Mouse (Mus musculus): ENCODE measurements around the gene G3bp2. TPM values are rescaled to one million over a fixed set of nuclear protein-coding genes. Genes with fewer than 3 reads are reported as not detected.
A peak's percentile ranks its signal among the peaks of the same experiment; 100 is the strongest.

G3bp2 gene
- polyA plus RNA-seq, 1 experiment: 25.8 TPM

DNA sequence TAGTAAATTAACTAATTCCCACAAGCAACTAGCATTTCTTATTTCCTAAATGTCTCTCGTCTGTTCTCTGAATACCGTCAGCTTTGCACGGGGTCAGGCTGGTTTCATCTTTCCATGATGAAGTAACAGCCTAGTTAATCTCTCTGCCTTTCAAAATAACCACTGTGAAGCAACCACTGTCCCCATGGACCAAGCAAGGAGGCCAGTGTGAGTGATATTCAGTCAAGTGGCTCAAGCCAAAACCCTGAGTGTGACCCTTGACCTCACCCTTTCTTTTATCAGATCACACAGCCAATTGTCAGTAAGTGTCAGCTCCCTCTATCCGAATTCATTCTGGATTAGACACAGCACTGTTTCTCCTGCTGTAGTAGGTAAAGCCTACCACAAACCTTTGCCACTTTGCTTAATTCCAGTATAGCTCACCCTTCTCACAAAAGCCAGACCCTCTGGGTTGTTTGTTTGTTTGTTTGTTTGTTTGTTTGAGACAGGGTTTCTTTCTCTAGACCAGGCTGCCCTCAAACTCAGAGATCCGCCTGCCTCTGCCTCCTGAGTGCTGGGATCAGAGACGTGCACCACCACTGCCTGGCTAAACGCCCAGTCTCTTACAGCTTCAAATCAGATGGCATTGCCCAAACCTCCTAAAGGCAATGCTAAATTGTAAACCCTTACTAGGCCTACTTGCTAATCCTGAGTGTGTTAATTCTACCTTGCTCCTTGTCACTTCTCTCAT lies 2.5 kb upstream of the G3bp2 start:
- TF ChIP-seq MYOG (IDR thresholded peaks at IDR 0.05; ENCODE audit: control insufficient read depth in 1 of 3, insufficient read depth in 1 of 3, insufficient read length in 2 of 3, low read depth in 2 of 3): no peak
- TF ChIP-seq POLR2A (IDR thresholded peaks at IDR 0.05; ENCODE audit: insufficient read length, low read depth): no peak
- no peak for TF ChIP-seq E2F4 (IDR thresholded peaks at IDR 0.05; ENCODE audit: insufficient read depth)
- TF ChIP-seq TCF3 (IDR thresholded peaks at IDR 0.05; ENCODE audit: insufficient read length, low read depth): no peak
- no peak for TF ChIP-seq MAX (IDR thresholded peaks at IDR 0.05; ENCODE audit: low read depth)
- TF ChIP-seq MYOD1 (IDR thresholded peaks at IDR 0.05; ENCODE audit: control insufficient read depth in 1 of 3, insufficient read length in 2 of 3, low read depth in 2 of 3): no peak
- no peak for TF ChIP-seq CEBPB (IDR thresholded peaks at IDR 0.05; ENCODE audit: insufficient read depth, poor library complexity, severe bottlenecking)
- TF ChIP-seq REST (IDR thresholded peaks at IDR 0.05; ENCODE audit: insufficient read depth, insufficient read length): no peak
- no peaks in the 10 kb centered on the region for H3K27me3 ChIP-seq (ENCODE audit: control insufficient read depth, insufficient read depth, insufficient read length)
- no peak overlapping the region for H3ac ChIP-seq (ENCODE audit: control insufficient read depth, insufficient read length)
- peaks cover 23% of the 10 kb centered on the region for H3K79me2 ChIP-seq (ENCODE audit: control insufficient read depth, insufficient read depth)
- no peak overlapping the region for H3K4me3 ChIP-seq
- no peak overlapping the region for H3K4me2 ChIP-seq (ENCODE audit: low read depth)
- no peaks in the 10 kb centered on the region for H3K36me3 ChIP-seq (ENCODE audit: control insufficient read depth, insufficient read depth)

DNA sequence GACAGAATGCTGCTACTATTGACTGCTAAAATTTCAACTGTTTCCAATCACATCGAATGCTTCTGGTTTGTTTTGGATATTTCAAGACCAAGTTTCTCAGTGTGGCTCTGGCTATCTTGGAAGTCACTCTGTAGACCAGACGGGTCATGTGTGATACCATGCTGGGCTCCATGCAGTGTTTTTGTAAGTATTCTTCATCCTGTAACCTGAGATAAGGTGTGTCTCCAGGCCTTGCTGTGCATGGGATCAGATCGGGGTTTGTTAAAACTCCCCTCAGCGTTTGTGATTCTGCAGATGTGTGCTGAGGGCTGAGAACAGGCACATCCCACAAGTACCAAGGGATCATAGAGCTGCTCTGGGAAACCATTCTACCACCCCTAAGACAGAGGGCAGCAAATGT lies 1.7 kb upstream of the G3bp2 start:
- no peak overlapping the region for H3ac ChIP-seq (ENCODE audit: control insufficient read depth, insufficient read length)
- H3K79me2 ChIP-seq (ENCODE audit: control insufficient read depth, insufficient read depth): peaks cover 30% of the 10 kb centered on the region
- H3K4me2 ChIP-seq (ENCODE audit: low read depth): no peak overlapping the region
- H3K36me3 ChIP-seq (ENCODE audit: control insufficient read depth, insufficient read depth): no peaks in the 10 kb centered on the region
- no peaks in the 10 kb centered on the region for H3K27me3 ChIP-seq (ENCODE audit: control insufficient read depth, insufficient read depth, insufficient read length)
- no peak overlapping the region for H3K4me3 ChIP-seq
- TF ChIP-seq MYOG (IDR thresholded peaks at IDR 0.05; ENCODE audit: control insufficient read depth in 1 of 3, insufficient read depth in 1 of 3, insufficient read length in 2 of 3, low read depth in 2 of 3): no peak
- no peak for TF ChIP-seq MYOD1 (IDR thresholded peaks at IDR 0.05; ENCODE audit: control insufficient read depth in 1 of 3, insufficient read length in 2 of 3, low read depth in 2 of 3)
- no peak for TF ChIP-seq SRF (IDR thresholded peaks at IDR 0.05; ENCODE audit: control insufficient read depth, insufficient read length, low read depth)
- TF ChIP-seq CEBPB (IDR thresholded peaks at IDR 0.05; ENCODE audit: insufficient read depth, poor library complexity, severe bottlenecking): no peak
- TF ChIP-seq POLR2AphosphoS2 (IDR thresholded peaks at IDR 0.05; ENCODE audit: insufficient read length, low read depth): no peak
- no peak for TF ChIP-seq TCF3 (IDR thresholded peaks at IDR 0.05; ENCODE audit: insufficient read length, low read depth)
- TF ChIP-seq REST (IDR thresholded peaks at IDR 0.05; ENCODE audit: insufficient read depth, insufficient read length): no peak

DNA sequence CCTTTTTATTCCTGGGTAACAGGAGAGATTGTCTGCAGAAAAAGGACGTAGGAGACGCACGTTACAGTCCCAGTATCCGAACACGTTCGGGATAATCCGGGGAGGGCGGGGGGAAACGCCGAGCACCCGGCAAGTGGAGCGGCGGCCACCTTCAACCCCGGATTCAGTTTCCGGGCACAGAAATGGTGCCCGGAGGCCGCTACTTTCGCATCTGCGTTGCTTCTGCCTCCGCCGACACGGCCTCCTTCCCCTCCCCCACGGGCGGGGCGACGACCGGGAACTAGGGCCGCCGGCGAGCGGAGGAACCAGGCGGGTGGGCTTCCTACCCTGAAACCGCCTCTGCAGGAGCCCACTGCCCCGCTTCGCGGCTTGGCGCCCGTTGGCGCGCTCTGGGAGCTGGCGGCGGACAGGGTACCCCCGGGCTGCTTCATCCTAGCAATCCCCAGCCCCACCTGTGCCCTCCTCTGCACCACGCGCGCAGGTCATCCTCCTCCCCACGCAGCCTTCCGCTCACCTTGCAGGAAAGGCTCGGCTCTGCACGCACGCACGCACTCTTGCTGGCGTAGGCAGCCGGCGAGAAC lies 608 bp downstream of the G3bp2 start:
- Histone ChIP-seq H3ac (ENCODE audit: control insufficient read depth, insufficient read length) (peak overlapping the region; percentile 84), H3K4me3 (peak overlapping the region; percentile 76), H3K4me2 (ENCODE audit: low read depth) (peak overlapping the region; percentile 85), H3K27me3 (ENCODE audit: control insufficient read depth, insufficient read depth, insufficient read length) (no peaks in the 10 kb centered on the region), H3K36me3 (ENCODE audit: control insufficient read depth, insufficient read depth) (no peaks in the 10 kb centered on the region), H3K79me2 (ENCODE audit: control insufficient read depth, insufficient read depth) (peaks cover 53% of the 10 kb centered on the region)
- no peak for TF ChIP-seq E2F4 (IDR thresholded peaks at IDR 0.05; ENCODE audit: insufficient read depth)
- TF ChIP-seq POLR2AphosphoS2 (IDR thresholded peaks at IDR 0.05; ENCODE audit: insufficient read length, low read depth): peak; percentile 41

DNA sequence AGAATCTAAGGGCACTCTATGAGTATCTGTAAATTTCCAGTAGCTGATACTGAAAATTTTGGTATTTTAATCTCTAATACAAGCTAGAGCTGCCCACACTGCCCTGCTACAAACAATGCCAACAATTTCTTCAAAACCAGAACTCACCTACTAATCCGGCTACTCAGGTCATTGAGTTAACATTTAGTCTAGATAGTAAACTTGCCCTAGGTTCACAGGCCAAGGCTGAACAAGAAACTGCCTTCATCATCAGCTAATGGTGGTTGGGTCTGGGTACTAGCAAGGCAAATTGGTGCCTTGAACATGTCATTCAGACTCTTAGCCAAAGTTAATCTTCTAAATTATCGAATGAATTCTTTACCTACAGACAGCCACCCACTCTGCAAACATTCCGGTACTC lies 2.2 kb downstream of the G3bp2 start:
- TF ChIP-seq MYOG (IDR thresholded peaks at IDR 0.05; ENCODE audit: control insufficient read depth in 1 of 3, insufficient read depth in 1 of 3, insufficient read length in 2 of 3, low read depth in 2 of 3) (no peak), SRF (IDR thresholded peaks at IDR 0.05; ENCODE audit: control insufficient read depth, insufficient read length, low read depth) (no peak)

GRCm38 (mm10) chr5:92080400-92080799 lies 3.1 kb downstream of the G3bp2 start:
- Histone ChIP-seq H3K4me3 (no peak overlapping the region), H3K79me2 (ENCODE audit: control insufficient read depth, insufficient read depth) (peaks cover 78% of the 10 kb centered on the region), H3K4me2 (ENCODE audit: low read depth) (no peak overlapping the region), H3K27me3 (ENCODE audit: control insufficient read depth, insufficient read depth, insufficient read length) (no peaks in the 10 kb centered on the region), H3ac (ENCODE audit: control insufficient read depth, insufficient read length) (no peak overlapping the region), H3K36me3 (ENCODE audit: control insufficient read depth, insufficient read depth) (no peaks in the 10 kb centered on the region)
- TF ChIP-seq E2F4 (IDR thresholded peaks at IDR 0.05; ENCODE audit: insufficient read depth): no peak
- no peak for TF ChIP-seq MAX (IDR thresholded peaks at IDR 0.05; ENCODE audit: low read depth)

More for the DNA sequence above, 2.2 kb downstream of the G3bp2 start:
- Histone ChIP-seq H3K27me3 (ENCODE audit: control insufficient read depth, insufficient read depth, insufficient read length) (no peaks in the 10 kb centered on the region), H3K79me2 (ENCODE audit: control insufficient read depth, insufficient read depth) (peaks cover 69% of the 10 kb centered on the region), H3K4me3 (peak overlapping the region; percentile 76), H3ac (ENCODE audit: control insufficient read depth, insufficient read length) (no peak overlapping the region), H3K36me3 (ENCODE audit: control insufficient read depth, insufficient read depth) (no peaks in the 10 kb centered on the region), H3K4me2 (ENCODE audit: low read depth) (peak overlapping the region; percentile 85)

- no peaks in the 10 kb centered on the region for H3K27me3 ChIP-seq (ENCODE audit: control insufficient read depth, insufficient read depth, insufficient read length)
- no peak overlapping the region for H3ac ChIP-seq (ENCODE audit: control insufficient read depth, insufficient read length)
- peaks cover 89% of the 10 kb centered on the region for H3K79me2 ChIP-seq (ENCODE audit: control insufficient read depth, insufficient read depth)
- H3K4me2 ChIP-seq (ENCODE audit: low read depth): no peak overlapping the region
- no peak for TF ChIP-seq CEBPB (IDR thresholded peaks at IDR 0.05; ENCODE audit: insufficient read depth, poor library complexity, severe bottlenecking)
- no peak for TF ChIP-seq POLR2AphosphoS2 (IDR thresholded peaks at IDR 0.05; ENCODE audit: insufficient read length, low read depth)
- no peak for TF ChIP-seq MYOD1 (IDR thresholded peaks at IDR 0.05; ENCODE audit: control insufficient read depth in 1 of 3, insufficient read length in 2 of 3, low read depth in 2 of 3)
- H3K4me3 ChIP-seq: no peak overlapping the region
- no peaks in the 10 kb centered on the region for H3K36me3 ChIP-seq (ENCODE audit: control insufficient read depth, insufficient read depth)
Measured at GRCm38 (mm10) chr5:92079304-92079703, 4.2 kb downstream of the G3bp2 start.

Data from myocyte (in vitro differentiated cells).